Comparison of ENCODE assay signal across 41 mouse cellular contexts in genomic region chr2:93926141-93926540, GRCm38 (mm10). TPM values are rescaled to one million over a fixed set of nuclear protein-coding genes. Genes with fewer than 3 reads are reported as not detected.
"Had no signal": no experiment of that assay in that cellular context is flagged by ENCODE, and none has a peak within 500 bp of the region (broad histone marks: within the 10 kb centered on the region; RNA-seq: fewer than 3 reads in every experiment).

No protein-coding gene starts in this region.

- ATAC-seq: hindbrain, embryonic 16.5 days; hindbrain, postnatal 0 days; inflammation-experienced regulatory T-cells, adult 6 months; intestine, embryonic 15.5 days; intestine, embryonic 16.5 days; intestine, postnatal 0 days had no signal

- H3K27me3 ChIP-seq: hindbrain, embryonic 12.5 days; hindbrain, embryonic 13.5 days; hindbrain, embryonic 15.5 days had no signal

- H3K9me3 ChIP-seq: heart, embryonic 13.5 days; heart, embryonic 15.5 days; hindbrain, embryonic 10.5 days; hindbrain, embryonic 12.5 days; hindbrain, embryonic 13.5 days; hindbrain, embryonic 15.5 days; intestine, embryonic 15.5 days; kidney, embryonic 15.5 days had no signal

- H3K36me3 ChIP-seq: heart, embryonic 13.5 days; heart, embryonic 15.5 days; hindbrain, embryonic 10.5 days; hindbrain, embryonic 12.5 days; hindbrain, embryonic 13.5 days; hindbrain, embryonic 15.5 days; intestine, embryonic 15.5 days; kidney, embryonic 15.5 days had no signal

- H3K4me1 ChIP-seq: heart, embryonic 15.5 days; hindbrain, embryonic 10.5 days; hindbrain, embryonic 12.5 days; hindbrain, embryonic 13.5 days; hindbrain, embryonic 15.5 days; intestine, embryonic 15.5 days; kidney, embryonic 15.5 days had no signal

- H3K9ac ChIP-seq: heart, embryonic 13.5 days; heart, embryonic 15.5 days; hindbrain, embryonic 12.5 days; hindbrain, embryonic 13.5 days; hindbrain, embryonic 14.5 days; hindbrain, embryonic 15.5 days; intestine, embryonic 15.5 days; kidney, embryonic 15.5 days had no signal

- H3K27ac ChIP-seq: heart, embryonic 13.5 days; heart, embryonic 15.5 days; hindbrain, embryonic 10.5 days; hindbrain, embryonic 12.5 days; hindbrain, embryonic 13.5 days; hindbrain, embryonic 14.5 days; hindbrain, embryonic 15.5 days; hindbrain, postnatal 0 days; intestine, embryonic 15.5 days; kidney, embryonic 15.5 days; kidney, postnatal 0 days; layer of hippocampus, adult 2 months; left cerebral cortex, adult 2 months had no signal

- H3K4me3 ChIP-seq: heart, embryonic 13.5 days; heart, embryonic 15.5 days; hindbrain, embryonic 10.5 days; hindbrain, embryonic 12.5 days; hindbrain, embryonic 13.5 days; hindbrain, embryonic 15.5 days; intestine, embryonic 15.5 days; kidney, embryonic 15.5 days; layer of hippocampus, adult 2 months; left cerebral cortex, adult 2 months had no signal

- DNase-seq: heart, postnatal 10 days; heart, postnatal 14 days; heart, postnatal 36 days; heart, postnatal 4 days; kidney, adult 11 months; kidney, adult 18-20 months; kidney, adult 2 months; kidney, adult 8-10 months; kidney, adult 9 months; kidney, postnatal 10 days; kidney, postnatal 14 days; kidney, postnatal 25 days; kidney, postnatal 36 days; kidney, postnatal 4 days; layer of hippocampus, adult 9-11 months; layer of hippocampus, postnatal 36 days had no signal

- H3K4me2 ChIP-seq: heart, embryonic 13.5 days; heart, embryonic 15.5 days; hindbrain, embryonic 12.5 days; hindbrain, embryonic 13.5 days; hindbrain, embryonic 14.5 days; hindbrain, embryonic 15.5 days; intestine, embryonic 15.5 days; kidney, embryonic 15.5 days had no signal

RNA-seq across cellular contexts. Expression of gene Gm13889, which starts 30.9 kb away (rescaled TPM):
- total RNA-seq: hematopoietic stem cell, adult 5-6 weeks had no signal
- polyA plus RNA-seq: inflammation-experienced regulatory T-cells, adult 6 months had no signal

RNA-seq across cellular contexts. Expression of gene Accsl, which starts 57.2 kb away (rescaled TPM):
- total RNA-seq: heart, postnatal 14 days; heart, postnatal 25 days; heart, postnatal 36 days; heart, postnatal 4 days; hematopoietic stem cell, adult 5-6 weeks; hindbrain, postnatal 0 days; layer of hippocampus, adult 18-20 months had no signal
- polyA plus RNA-seq: heart, embryonic 13.5 days; heart, embryonic 14.5 days; heart, embryonic 15.5 days; heart, embryonic 16.5 days; hindbrain, embryonic 10.5 days; inflammation-experienced regulatory T-cells, adult 6 months; intestine, embryonic 14.5 days; intestine, embryonic 15.5 days; intestine, embryonic 16.5 days; intestine, postnatal 0 days; kidney, embryonic 14.5 days; kidney, embryonic 15.5 days; kidney, embryonic 16.5 days; kidney, postnatal 0 days had no signal
